8 mouse cellular contexts compared by ENCODE assay signal in the genomic region with DNA sequence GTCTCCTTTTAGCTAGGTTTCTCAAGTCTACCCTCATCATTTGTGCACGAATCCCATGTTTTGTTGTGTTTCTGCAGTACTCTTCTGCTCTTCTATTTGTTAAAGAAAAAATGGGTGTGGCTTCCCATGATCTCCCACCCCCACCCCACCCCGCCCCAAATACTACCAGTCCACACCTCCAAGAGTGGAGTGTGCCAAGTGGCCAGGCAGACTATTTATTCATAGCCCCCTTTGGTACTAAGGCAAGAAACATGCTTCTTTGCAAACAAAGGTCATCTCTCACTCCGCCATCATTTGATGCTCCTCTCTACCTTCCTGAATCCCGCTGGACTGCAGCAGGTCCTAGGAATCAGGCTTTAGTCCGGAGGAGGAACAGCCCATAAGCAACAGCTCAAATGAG. TPM values are rescaled to one million over a fixed set of nuclear protein-coding genes. Genes with fewer than 3 reads are reported as not detected.
A peak's percentile ranks its signal among the peaks of the same experiment; 100 is the strongest.
DNase-seq lines count a peak whose midpoint lies in the region; ATAC-seq and TF ChIP-seq lines count a peak whose summit lies in the region.

No protein-coding gene starts in this region.

- TF ChIP-seq CTCF in layer of hippocampus, adult 2 months (conservative IDR thresholded peaks at IDR 0.05) = no peak
- TF ChIP-seq CTCF in cortical plate, adult 2 months (IDR thresholded peaks at IDR 0.05; ENCODE audit: extremely low read depth, insufficient read depth, low read length) = no peak

- no peak for ATAC-seq in intestine, embryonic 14.5 days (replicated peaks; ENCODE audit: low FRiP score, low TSS enrichment, low read depth)
- no peak for ATAC-seq in CD4-positive, CD25-positive, alpha-beta regulatory T cell, adult 4 months

- WGBS in intestine, embryonic 14.5 days = 50% methylated on average over 5 of the region's 5 CpGs

- no peaks in the 10 kb centered on the region for H3K4me1 ChIP-seq in cortical plate, adult 2 months (ENCODE audit: control insufficient read depth, insufficient read depth, low read length)
- H3K4me1 ChIP-seq in intestine, embryonic 14.5 days (replicated peaks; ENCODE audit: control insufficient read depth, insufficient read depth, low read length) = peaks cover 11% of the 10 kb centered on the region; the same call in 1 of the 2 replicates

- H3K27ac ChIP-seq in layer of hippocampus, adult 2 months = peak overlapping the region; percentile 95
- H3K27ac ChIP-seq in cortical plate, adult 2 months (ENCODE audit: insufficient read depth, low read length) = peak overlapping the region; percentile 60; the same call in 1 of the 2 replicates
- H3K27ac ChIP-seq in intestine, embryonic 14.5 days (ENCODE audit: low read depth) = no peak overlapping the region

- H3K4me2 ChIP-seq in intestine, embryonic 14.5 days (ENCODE audit: low read length) = peak overlapping the region; percentile 95
- no peak overlapping the region for H3K4me2 ChIP-seq in myocyte (ENCODE audit: low read depth)

- H3K4me3 ChIP-seq in layer of hippocampus, adult 2 months = peak overlapping the region; percentile 72
- peak overlapping the region; percentile 21 for H3K4me3 ChIP-seq in cortical plate, adult 2 months (ENCODE audit: insufficient read depth, low read length)
- no peak overlapping the region for H3K4me3 ChIP-seq in intestine, embryonic 14.5 days (ENCODE audit: low read depth, low read length)
- H3K4me3 ChIP-seq in myocyte = peak overlapping the region; percentile 34

- no peak overlapping the region for H3K9ac ChIP-seq in intestine, embryonic 14.5 days (ENCODE audit: low read length)

- no peaks in the 10 kb centered on the region for H3K36me3 ChIP-seq in intestine, embryonic 14.5 days (ENCODE audit: control insufficient read depth, insufficient read depth, low read length)
- no peaks in the 10 kb centered on the region for H3K36me3 ChIP-seq in myocyte (ENCODE audit: control insufficient read depth, insufficient read depth)

- H3K27me3 ChIP-seq in intestine, embryonic 14.5 days (replicated peaks; ENCODE audit: control insufficient read depth, insufficient read depth, low read length) = peaks cover 16% of the 10 kb centered on the region
- H3K27me3 ChIP-seq in myocyte (ENCODE audit: control insufficient read depth, insufficient read depth, insufficient read length) = no peaks in the 10 kb centered on the region

- no peaks in the 10 kb centered on the region for H3K79me2 ChIP-seq in myocyte (ENCODE audit: control insufficient read depth, insufficient read depth)

- no peak for DNase-seq in layer of hippocampus, adult 2 months (ENCODE audit: low spot score in 2 of 2)
- DNase-seq in layer of hippocampus, adult 11-12 months (ENCODE audit: low spot score) = no peak
- DNase-seq in intestine, embryonic 14.5 days (ENCODE audit: low spot score) = no peak
- DNase-seq in cerebellum, postnatal 4 days (ENCODE audit: low spot score in 2 of 2) = no peak
- DNase-seq in cerebellum, adult 18-20 months = no peak

- no peak for TF ChIP-seq POLR2A in cortical plate, adult 2 months (IDR thresholded peaks at IDR 0.05; ENCODE audit: extremely low read depth, insufficient read depth, low read length)
- TF ChIP-seq POLR2A in myocyte (IDR thresholded peaks at IDR 0.05; ENCODE audit: insufficient read length, low read depth) = no peak

- H3K9me3 ChIP-seq in intestine, embryonic 14.5 days (ENCODE audit: control insufficient read depth, low read length) = no peaks in the 10 kb centered on the region

- H3ac ChIP-seq in myocyte (ENCODE audit: control insufficient read depth, insufficient read length) = no peak overlapping the region

TF ChIP-seq in myocyte, 11 proteins besides CTCF, POLR2A, EP300 and RAD21:
- TF ChIP-seq MYOD1 (IDR thresholded peaks at IDR 0.05; ENCODE audit: control insufficient read depth in 1 of 3, insufficient read length in 2 of 3, low read depth in 2 of 3) = no peak
- no peak for TF ChIP-seq MAX (IDR thresholded peaks at IDR 0.05; ENCODE audit: low read depth)
- TF ChIP-seq REST (IDR thresholded peaks at IDR 0.05; ENCODE audit: insufficient read depth, insufficient read length) = no peak
- no peak for TF ChIP-seq TCF12 (IDR thresholded peaks at IDR 0.05; ENCODE audit: insufficient read depth, poor library complexity, severe bottlenecking)
- TF ChIP-seq CEBPB (IDR thresholded peaks at IDR 0.05; ENCODE audit: insufficient read depth, poor library complexity, severe bottlenecking) = no peak
- no peak for TF ChIP-seq E2F4 (IDR thresholded peaks at IDR 0.05; ENCODE audit: insufficient read depth)
- TF ChIP-seq USF1 (IDR thresholded peaks at IDR 0.05; ENCODE audit: low read depth) = no peak
- TF ChIP-seq MYOG (IDR thresholded peaks at IDR 0.05; ENCODE audit: control insufficient read depth in 1 of 3, insufficient read depth in 1 of 3, insufficient read length in 2 of 3, low read depth in 2 of 3) = no peak
- no peak for TF ChIP-seq TCF3 (IDR thresholded peaks at IDR 0.05; ENCODE audit: insufficient read length, low read depth)
- no peak for TF ChIP-seq SRF (IDR thresholded peaks at IDR 0.05; ENCODE audit: control insufficient read depth, insufficient read length, low read depth)
- no peak for TF ChIP-seq POLR2AphosphoS2 (IDR thresholded peaks at IDR 0.05; ENCODE audit: insufficient read length, low read depth)

RNA-seq across cellular contexts. Expression of a gene that starts 2.0 kb away (rescaled TPM):
- 10 to 100 TPM; 39.9 to 43.2 TPM for total RNA-seq in layer of hippocampus, adult 2 months (2021)
- 32.6 and 35.9 TPM in 2 replicates for polyA plus RNA-seq in cortical plate, adult 2 months (2012; rRNA removed)
- polyA plus RNA-seq in intestine, embryonic 14.5 days (2014; fragmentation: Nextera tagmentation; extraction: Ambion mirVana) = 12.0 and 12.6 TPM in 2 replicates
- polyA plus RNA-seq in myocyte (2012; fragmentation: generic; extraction: Trizol) = 8.4 TPM
- 100 to 1,000 TPM in 1 of 2 experiments, 10 to 100 TPM in 1; 67.6 to 113 TPM for polyA plus RNA-seq in CD4-positive, CD25-positive, alpha-beta regulatory T cell, adult 4 months (2017; shearing (Covaris generic))
